Mouse (Mus musculus): Measurements from ENCODE around the gene Gm20716.

GRCm38 (mm10) chr2:168257188-168257587 lies 27.0 kb upstream of the Gm20716 start:
- TF ChIP-seq CTCF (IDR thresholded peaks at IDR 0.05; ENCODE audit: low read depth) (no peak), EP300 (IDR thresholded peaks at IDR 0.05; ENCODE audit: low read depth) (no peak)
